Mouse (Mus musculus) forebrain, embryonic 12.5 days (tissue): ENCODE measurements at regions not wholly inside any gene's neighbourhood (a gene's known extent, or its start where the extent isn't known, plus 50 kb on each side); places are given as distances from the start of the nearest gene placed in this dataset.

ENCODE experiments used
- ATAC-seq: fragments of 200-750 bp; cut with Nextera tagmentation; 2 replicates; pipeline ENCODE4 v1.8.0; 2017; ENCODE audit warnings: moderate TSS enrichment; ENCODE audit not compliant: low FRiP score
- H3K27ac ChIP-seq: fragments of 300-500 bp; sonication (generic); 2 replicates; pipeline ENCODE4 v1.5.1; 2016; ENCODE audit warnings: mild to moderate bottlenecking
- H3K27me3 ChIP-seq: fragments of 300-500 bp; sonication (generic); 2 replicates; pipeline ENCODE4 v1.6.1; 2016; ENCODE audit warnings: mild to moderate bottlenecking
- H3K36me3 ChIP-seq: fragments of 300-500 bp; sonication (generic); replicated peaks from 2 replicates; pipeline ENCODE4 v1.6.1; 2016; ENCODE audit warnings: mild to moderate bottlenecking
- H3K4me1 ChIP-seq: fragments of 300-500 bp; sonication (generic); 2 replicates; pipeline ENCODE4 v1.6.1; 2016
- H3K4me2 ChIP-seq: fragments of 300-500 bp; sonication (generic); 2 replicates; pipeline ENCODE4 v1.6.1; 2016; ENCODE audit warnings: mild to moderate bottlenecking, moderate library complexity
- H3K4me3 ChIP-seq: fragments of 300-500 bp; sonication (generic); replicated peaks from 2 replicates; pipeline ENCODE4 v1.5.1; 2016; ENCODE audit warnings: mild to moderate bottlenecking
- H3K9ac ChIP-seq: fragments of 300-500 bp; sonication (generic); 2 replicates; pipeline ENCODE4 v1.6.1; 2016; ENCODE audit warnings: mild to moderate bottlenecking
- H3K9me3 ChIP-seq: fragments of 300-500 bp; sonication (generic); 2 replicates; pipeline ENCODE4 v1.6.1; 2016
- WGBS: fragments of 180-500 bp; shearing (Covaris S2); methylation state at CpG from one replicate; pipeline ENCODE4 v1.1.7; 2016; 5-methylcytosine and 5-hydroxymethylcytosine counted together

GRCm38 (mm10) chr19:21115693-21116092 is 156.4 kb upstream of the Zfand5 start:
- no peaks in the 10 kb centered on the region; the same call in 1 of the 2 replicates for H3K4me1 ChIP-seq
- H3K27ac ChIP-seq: no peak overlapping the region
- H3K4me3 ChIP-seq: no peak overlapping the region
- H3K9ac ChIP-seq: no peak overlapping the region
- whole genome bisulfite sequencing: 83% methylated on average over 2 of the region's 2 CpGs
- no peaks in the 10 kb centered on the region for H3K9me3 ChIP-seq
- no peak for ATAC-seq
- no peaks in the 10 kb centered on the region for H3K36me3 ChIP-seq
- no peaks in the 10 kb centered on the region for H3K27me3 ChIP-seq
- H3K4me2 ChIP-seq: no peak overlapping the region

GRCm38 (mm10) chr19:21111836-21112235 is 157.8 kb upstream of the Tmc1 start:
- Histone ChIP-seq H3K36me3 (no peaks in the 10 kb centered on the region), H3K4me2 (no peak overlapping the region), H3K9ac (no peak overlapping the region), H3K27ac (no peak overlapping the region), H3K4me1 (no peaks in the 10 kb centered on the region; the same call in 1 of the 2 replicates), H3K4me3 (no peak overlapping the region), H3K9me3 (no peaks in the 10 kb centered on the region), H3K27me3 (no peaks in the 10 kb centered on the region)
- 92% methylated on average over 5 of the region's 5 CpGs for WGBS
- no peak for ATAC-seq

GRCm38 (mm10) chr19:21108311-21108710 is 154.3 kb upstream of the Tmc1 start:
- no peak overlapping the region for H3K9ac ChIP-seq
- no peak for ATAC-seq
- no peaks in the 10 kb centered on the region for H3K27me3 ChIP-seq
- no peak overlapping the region for H3K4me3 ChIP-seq
- H3K27ac ChIP-seq: no peak overlapping the region
- H3K4me1 ChIP-seq: peaks cover 4% of the 10 kb centered on the region
- H3K4me2 ChIP-seq: no peak overlapping the region
- H3K36me3 ChIP-seq: no peaks in the 10 kb centered on the region
- no peaks in the 10 kb centered on the region for H3K9me3 ChIP-seq
- 92% methylated on average over 2 of the region's 2 CpGs for WGBS

- peaks cover 4% of the 10 kb centered on the region for H3K4me1 ChIP-seq
- no peak overlapping the region for H3K4me2 ChIP-seq
- H3K4me3 ChIP-seq: no peak overlapping the region
- no peak overlapping the region for H3K9ac ChIP-seq
- H3K36me3 ChIP-seq: no peaks in the 10 kb centered on the region
- ATAC-seq: no peak
- no peaks in the 10 kb centered on the region for H3K27me3 ChIP-seq
- H3K27ac ChIP-seq: no peak overlapping the region
- 85% methylated on average over 3 of the region's 3 CpGs for WGBS
- H3K9me3 ChIP-seq: no peaks in the 10 kb centered on the region
Observed at GRCm38 (mm10) chr19:21107741-21108140, 153.7 kb upstream of the Tmc1 start.

- no peak overlapping the region for H3K4me2 ChIP-seq
- no peaks in the 10 kb centered on the region for H3K36me3 ChIP-seq
- no peaks in the 10 kb centered on the region for H3K9me3 ChIP-seq
- no peak for ATAC-seq
- no peak overlapping the region for H3K27ac ChIP-seq
- peaks cover 4% of the 10 kb centered on the region for H3K4me1 ChIP-seq
- H3K9ac ChIP-seq: no peak overlapping the region
- no peak overlapping the region for H3K4me3 ChIP-seq
- WGBS: 83% methylated on average over 4 of the region's 4 CpGs
- no peaks in the 10 kb centered on the region for H3K27me3 ChIP-seq
Observed at GRCm38 (mm10) chr19:21107275-21107674, 153.3 kb upstream of the Tmc1 start.

- no peak overlapping the region for H3K27ac ChIP-seq
- no peak overlapping the region for H3K4me3 ChIP-seq
- no peak overlapping the region for H3K9ac ChIP-seq
- peaks cover 4% of the 10 kb centered on the region for H3K4me1 ChIP-seq
- WGBS: 92% methylated on average over 10 of the region's 10 CpGs
- no peak for ATAC-seq
- no peaks in the 10 kb centered on the region for H3K36me3 ChIP-seq
- no peaks in the 10 kb centered on the region for H3K27me3 ChIP-seq
- H3K9me3 ChIP-seq: no peaks in the 10 kb centered on the region
- H3K4me2 ChIP-seq: no peak overlapping the region
Observed at GRCm38 (mm10) chr19:21106766-21107165, 152.8 kb upstream of the Tmc1 start.

- no peaks in the 10 kb centered on the region for H3K27me3 ChIP-seq
- no peak overlapping the region for H3K4me3 ChIP-seq
- H3K36me3 ChIP-seq: no peaks in the 10 kb centered on the region
- H3K9me3 ChIP-seq: no peaks in the 10 kb centered on the region
- H3K4me1 ChIP-seq: peaks cover 4% of the 10 kb centered on the region
- no peak; the same call in 1 of the 2 replicates for ATAC-seq
- no peak overlapping the region for H3K4me2 ChIP-seq
- H3K27ac ChIP-seq: no peak overlapping the region
- H3K9ac ChIP-seq: no peak overlapping the region
- 49% methylated on average over 6 of the region's 6 CpGs for WGBS
Observed at GRCm38 (mm10) chr19:21106241-21106669, 152.3 kb upstream of the Tmc1 start.

GRCm38 (mm10) chr19:21105004-21105403 is 151.0 kb upstream of the Tmc1 start:
- H3K4me3 ChIP-seq: no peak overlapping the region
- no peak overlapping the region for H3K27ac ChIP-seq
- 84% methylated on average over 6 of the region's 6 CpGs for WGBS
- H3K9ac ChIP-seq: no peak overlapping the region
- H3K27me3 ChIP-seq: no peaks in the 10 kb centered on the region
- no peaks in the 10 kb centered on the region for H3K9me3 ChIP-seq
- no peak for ATAC-seq
- H3K36me3 ChIP-seq: no peaks in the 10 kb centered on the region
- H3K4me2 ChIP-seq: no peak overlapping the region
- H3K4me1 ChIP-seq: peaks cover 4% of the 10 kb centered on the region

GRCm38 (mm10) chr19:21104462-21104936 is 150.5 kb upstream of the Tmc1 start:
- ATAC-seq: no peak
- Histone ChIP-seq H3K36me3 (no peaks in the 10 kb centered on the region), H3K9ac (no peak overlapping the region), H3K9me3 (no peaks in the 10 kb centered on the region), H3K4me2 (no peak overlapping the region), H3K4me1 (peaks cover 4% of the 10 kb centered on the region), H3K4me3 (no peak overlapping the region), H3K27ac (no peak overlapping the region), H3K27me3 (no peaks in the 10 kb centered on the region)
- WGBS: 88% methylated on average over 8 of the region's 8 CpGs

GRCm38 (mm10) chr19:21077771-21078548 is 124.0 kb upstream of the Tmc1 start:
- Histone ChIP-seq H3K9ac (no peak overlapping the region), H3K4me2 (no peak overlapping the region), H3K9me3 (no peaks in the 10 kb centered on the region), H3K4me3 (no peak overlapping the region), H3K27ac (no peak overlapping the region), H3K27me3 (no peaks in the 10 kb centered on the region), H3K36me3 (no peaks in the 10 kb centered on the region), H3K4me1 (no peaks in the 10 kb centered on the region)
- ATAC-seq: no peak
- 83% methylated on average over 7 of the region's 7 CpGs for WGBS

- no peak overlapping the region for H3K4me2 ChIP-seq
Observed at GRCm38 (mm10) chr19:21068381-21068780, 114.4 kb upstream of the Tmc1 start.

GRCm38 (mm10) chr19:21066432-21067113 is 112.6 kb upstream of the Tmc1 start:
- no peaks in the 10 kb centered on the region for H3K27me3 ChIP-seq
- no peaks in the 10 kb centered on the region for H3K4me1 ChIP-seq
- no peak overlapping the region for H3K9ac ChIP-seq
- ATAC-seq: no peak
- H3K4me3 ChIP-seq: no peak overlapping the region
- H3K36me3 ChIP-seq: no peaks in the 10 kb centered on the region
- H3K27ac ChIP-seq: no peak overlapping the region
- 92% methylated on average over 14 of the region's 14 CpGs for whole genome bisulfite sequencing
- no peaks in the 10 kb centered on the region for H3K9me3 ChIP-seq
- no peak overlapping the region for H3K4me2 ChIP-seq

More at GRCm38 (mm10) chr19:21068381-21068780, 114.4 kb upstream of the Tmc1 start:
- no peak overlapping the region for H3K27ac ChIP-seq
- H3K4me1 ChIP-seq: no peaks in the 10 kb centered on the region
- no peak overlapping the region for H3K9ac ChIP-seq
- H3K9me3 ChIP-seq: no peaks in the 10 kb centered on the region
- H3K27me3 ChIP-seq: no peaks in the 10 kb centered on the region
- 92% methylated on average over 7 of the region's 7 CpGs for whole genome bisulfite sequencing
- no peak overlapping the region for H3K4me3 ChIP-seq
- no peaks in the 10 kb centered on the region for H3K36me3 ChIP-seq
- ATAC-seq: no peak
